Mouse (Mus musculus) urinary bladder, postnatal 4 days (tissue): Measurements from ENCODE around the gene Atf6b.

Source experiments
- DNase-seq, 2 experiments: peaks; one replicate each; pipeline ENCODE4 v3.0.0; 2021 to 2022; ENCODE audit warnings: low spot score in 2 of 2

The Atf6b gene

DNA sequence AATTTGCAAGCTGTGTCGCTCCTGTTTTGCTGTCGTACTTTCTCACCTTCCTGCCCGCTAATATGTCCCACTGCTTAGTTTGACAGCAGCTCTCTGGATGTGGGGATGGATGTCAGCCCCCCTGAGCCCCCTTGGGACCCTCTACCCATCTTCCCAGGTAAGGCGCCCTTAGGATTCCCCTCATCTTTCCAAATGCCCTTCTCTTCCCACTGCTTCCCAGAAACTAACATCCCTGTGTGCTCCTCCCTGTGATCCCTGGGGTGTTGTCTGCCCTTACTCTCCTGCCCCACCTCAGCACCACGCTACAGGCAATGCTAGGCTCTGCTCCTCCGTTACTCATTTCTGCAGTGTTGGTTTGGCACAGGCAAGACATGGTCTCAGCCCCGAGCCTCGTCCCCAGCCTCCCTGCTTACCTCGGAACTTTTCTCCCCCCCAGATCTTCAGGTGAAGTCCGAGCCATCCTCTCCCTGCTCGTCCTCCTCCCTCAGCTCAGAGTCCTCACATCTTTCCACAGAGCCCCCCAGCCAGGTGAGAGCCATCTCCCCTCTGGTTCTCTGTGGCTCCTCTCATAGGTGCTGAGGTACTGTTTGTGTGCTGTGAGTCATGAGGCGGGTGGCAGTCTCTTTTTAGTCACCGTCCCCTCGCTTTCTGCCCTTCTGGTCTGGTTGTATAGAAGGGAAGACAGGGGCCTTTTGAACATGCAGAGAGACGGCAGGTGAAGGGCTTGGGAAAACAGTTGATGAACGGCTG, 1.4 kb downstream of the Atf6b start:
- no peak for DNase-seq

DNA sequence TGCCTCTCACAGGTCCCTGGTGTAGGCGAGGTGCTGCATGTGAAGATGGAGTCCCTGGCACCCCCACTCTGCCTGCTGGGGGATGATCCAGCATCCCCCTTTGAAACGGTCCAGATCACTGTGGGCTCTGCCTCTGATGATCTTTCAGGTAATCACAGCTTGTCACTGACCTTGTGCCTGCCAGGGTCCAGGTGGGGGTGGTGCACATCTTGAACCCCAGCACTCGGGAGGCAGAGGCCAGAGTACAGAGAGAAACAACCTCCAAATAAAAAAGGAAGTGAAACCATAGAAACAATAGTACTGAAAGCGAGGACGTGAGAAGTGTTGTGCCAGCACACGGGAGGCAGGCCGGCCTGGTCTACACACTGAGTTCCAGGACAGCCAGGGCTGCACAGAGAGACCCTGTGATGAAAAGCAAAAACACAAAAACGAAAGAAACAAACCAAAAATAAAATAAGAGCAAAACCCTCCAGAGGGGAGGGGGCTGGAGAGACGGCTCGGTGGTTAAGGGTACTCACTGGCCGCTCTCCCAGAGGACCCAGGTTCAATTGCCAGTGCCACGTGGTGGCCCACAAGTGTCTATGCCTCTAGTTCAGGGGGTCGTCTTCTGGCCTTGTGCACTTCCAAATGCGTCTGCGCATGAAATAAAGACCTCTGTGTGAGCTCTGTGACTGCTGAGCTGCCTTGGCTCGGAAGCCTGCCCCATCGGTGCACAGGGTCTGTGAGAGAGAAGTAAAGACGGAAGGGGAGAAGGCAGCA, 2.3 kb downstream of the Atf6b start:
- no peak for DNase-seq

DNA sequence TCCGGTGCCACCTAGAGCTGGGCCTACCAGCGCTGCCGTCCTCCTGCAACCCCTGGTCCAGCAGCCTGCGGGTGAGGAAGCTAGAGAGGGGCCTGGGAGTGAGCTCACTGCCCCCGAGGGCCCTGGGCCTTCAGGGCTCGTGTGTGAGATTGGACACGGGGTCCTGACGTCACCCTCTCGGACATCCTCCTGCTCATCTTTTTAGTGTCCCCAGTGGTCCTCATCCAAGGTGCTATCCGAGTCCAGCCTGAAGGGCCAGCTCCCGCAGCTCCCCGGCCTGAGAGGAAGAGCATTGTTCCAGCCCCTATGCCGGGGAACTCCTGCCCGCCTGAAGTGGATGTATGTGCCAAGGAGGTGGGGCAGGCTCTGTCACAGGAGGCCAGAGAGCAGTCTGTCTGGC, 3.8 kb downstream of the Atf6b start:
- no peak for DNase-seq

DNA sequence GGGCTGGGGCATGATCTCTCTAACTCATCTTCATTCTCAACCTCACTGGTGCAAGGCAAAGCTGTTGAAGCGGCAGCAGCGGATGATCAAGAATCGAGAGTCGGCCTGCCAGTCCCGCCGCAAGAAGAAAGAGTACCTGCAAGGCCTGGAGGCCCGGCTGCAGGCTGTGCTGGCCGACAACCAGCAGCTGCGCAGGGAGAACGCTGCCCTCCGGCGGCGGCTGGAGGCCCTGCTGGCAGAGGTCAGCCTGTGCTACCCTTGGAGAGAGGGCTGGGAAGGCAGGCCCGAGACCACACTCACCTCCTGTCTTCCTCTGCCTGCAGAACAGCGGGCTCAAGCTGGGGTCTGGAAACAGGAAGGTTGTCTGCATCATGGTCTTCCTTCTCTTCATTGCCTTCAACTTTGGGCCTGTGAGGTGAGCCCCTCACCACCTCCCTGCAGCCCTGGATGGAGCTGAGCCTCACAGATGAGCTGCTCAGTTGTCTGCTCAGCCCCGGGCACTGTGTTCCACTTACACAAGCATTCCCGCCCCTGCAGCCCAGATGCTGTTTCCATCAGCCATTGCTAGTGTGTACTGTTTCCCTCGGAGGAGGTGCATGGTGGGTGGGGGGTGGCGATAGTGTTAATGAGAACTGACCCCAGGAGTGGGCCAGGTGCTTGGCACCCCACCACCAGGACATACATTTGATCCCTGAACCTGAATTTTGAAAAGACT, 4.7 kb downstream of the Atf6b start:
- DNase-seq, result no peak

- no peak for DNase-seq
These were observed 5.6 kb downstream of the Atf6b start for GRCm38 (mm10) chr17:34652546-34652945.

- no peak for DNase-seq
These were observed 6.0 kb downstream of the Atf6b start for GRCm38 (mm10) chr17:34652985-34653384.

DNA sequence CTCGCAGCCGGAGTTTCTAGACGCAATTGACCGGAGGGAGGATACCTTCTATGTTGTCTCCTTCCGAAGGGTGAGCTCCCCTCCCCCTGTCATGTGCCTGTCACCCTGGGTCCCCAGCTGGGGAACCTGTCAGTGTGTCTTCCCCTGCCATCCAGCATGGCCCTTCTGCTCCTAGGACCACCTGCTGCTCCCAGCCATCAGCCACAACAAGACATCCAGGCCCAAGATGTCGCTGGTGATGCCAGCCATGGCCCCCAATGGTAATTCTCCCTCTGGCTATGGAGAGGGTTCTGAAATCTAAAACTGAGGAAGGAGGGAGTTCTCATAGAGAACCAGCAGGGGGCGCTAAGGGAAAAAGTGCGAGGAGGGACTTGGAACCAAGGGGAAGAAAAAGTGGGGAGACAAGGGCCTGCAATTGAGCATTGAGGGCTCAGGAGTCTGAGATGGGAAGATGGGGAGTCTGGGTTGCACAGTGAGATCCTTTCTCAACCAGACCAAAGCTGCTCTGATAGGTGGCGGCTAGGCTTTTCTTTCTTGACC, 6.9 kb downstream of the Atf6b start:
- peak in 1 of 2 experiments; percentile 80 for DNase-seq

GRCm38 (mm10) chr17:34654392-34654791, 7.4 kb downstream of the Atf6b start:
- DNase-seq, result no peak

GRCm38 (mm10) chr17:34655160-34655559, 8.2 kb downstream of the Atf6b start:
- DNase-seq, result no peak

GRCm38 (mm10) chr17:34655581-34655991, 8.6 kb downstream of the Atf6b start:
- peak; percentile 89 to 90 for DNase-seq

GRCm38 (mm10) chr17:34656666-34657065, 9.7 kb downstream of the Atf6b start:
- DNase-seq, result no peak

DNA sequence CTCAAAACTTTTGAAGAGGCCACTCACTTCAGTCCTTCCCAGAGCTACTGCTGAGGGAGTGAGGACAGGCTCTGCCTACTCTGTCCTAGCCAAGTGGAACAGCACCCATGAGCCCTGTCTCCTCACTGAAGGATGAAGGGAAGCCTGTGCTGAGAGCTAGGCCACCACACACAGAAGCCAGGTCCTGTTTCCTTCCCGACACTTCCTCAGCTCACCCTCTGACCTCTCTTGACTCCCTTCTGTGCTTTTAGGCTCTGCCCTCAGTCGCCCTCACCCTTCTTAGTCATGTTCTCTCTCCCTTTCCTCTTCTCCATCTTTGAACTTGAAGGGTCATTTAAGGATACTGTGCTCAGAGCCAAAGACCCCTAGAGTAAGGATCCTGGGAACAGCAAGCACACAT, 10.3 kb downstream of the Atf6b start:
- DNase-seq, result no peak

- DNase-seq, result no peak
These were observed 11.2 kb downstream of the Atf6b start for GRCm38 (mm10) chr17:34658145-34658544.

DNA sequence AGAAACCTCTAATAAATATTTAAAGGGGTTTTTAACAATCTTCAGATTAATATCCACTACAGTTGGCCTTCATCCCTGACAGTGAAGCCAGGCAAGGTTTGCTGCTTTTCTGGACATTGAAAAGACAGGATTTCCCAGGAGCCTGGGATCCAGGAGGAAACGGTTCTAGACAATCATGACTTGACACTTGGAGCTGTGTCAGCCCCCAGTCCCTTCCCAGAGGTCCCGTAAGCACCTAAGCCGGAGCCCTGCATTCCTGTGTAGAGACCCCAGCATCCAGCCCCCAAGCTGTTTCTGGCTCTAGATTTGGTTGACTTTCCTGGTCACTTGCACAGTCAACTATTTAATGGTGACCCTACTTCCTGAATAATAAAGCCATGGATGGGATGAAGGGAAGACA, 11.6 kb downstream of the Atf6b start:
- no peak for DNase-seq

- DNase-seq, result no peak
These were observed 12.4 kb downstream of the Atf6b start for GRCm38 (mm10) chr17:34659181-34659896.

DNA sequence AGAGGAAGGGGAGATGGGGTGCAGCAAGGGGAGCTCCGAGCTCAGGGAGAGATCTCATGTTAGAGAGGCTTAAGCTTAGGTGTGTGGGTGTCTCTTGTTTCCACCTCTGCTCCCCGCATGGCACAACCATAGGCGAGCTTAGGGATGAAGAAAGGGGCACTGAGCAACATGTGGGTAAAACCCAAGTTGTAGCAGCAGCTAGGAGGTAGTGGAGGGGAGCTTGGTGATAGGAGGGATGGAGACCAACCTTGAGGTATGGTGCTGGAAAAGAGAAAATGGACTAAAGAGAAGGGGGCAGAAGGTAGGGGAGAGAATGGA, 12.9 kb downstream of the Atf6b start:
- DNase-seq, result no peak

- no peak for DNase-seq
These were observed 13.4 kb downstream of the Atf6b start for GRCm38 (mm10) chr17:34660259-34660820.

- no peak for DNase-seq
These were observed 14.2 kb downstream of the Atf6b start for GRCm38 (mm10) chr17:34661121-34661591.

- no peak for DNase-seq
These were observed 15.5 kb downstream of the Atf6b start for GRCm38 (mm10) chr17:34662468-34662867.

DNA sequence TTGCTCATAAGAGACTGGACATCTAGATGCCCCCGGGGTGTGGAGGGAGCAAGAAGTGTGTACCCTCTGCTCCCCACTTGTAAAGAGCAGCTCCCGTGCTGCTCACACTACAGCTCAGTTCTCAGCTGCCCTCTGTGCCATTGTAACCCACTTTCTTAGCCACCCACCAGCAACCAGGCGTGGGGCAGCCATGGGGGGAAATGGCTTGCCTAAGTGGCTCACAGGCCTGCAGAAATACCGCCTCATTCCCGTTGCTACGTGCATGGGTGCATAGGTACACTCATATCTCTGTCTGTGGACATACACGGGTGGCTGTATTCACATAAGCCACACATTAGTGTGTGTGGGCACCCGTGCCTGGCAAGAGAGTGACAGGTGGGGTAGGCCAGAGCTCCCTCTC, 16.0 kb downstream of the Atf6b start:
- no peak for DNase-seq

DNA sequence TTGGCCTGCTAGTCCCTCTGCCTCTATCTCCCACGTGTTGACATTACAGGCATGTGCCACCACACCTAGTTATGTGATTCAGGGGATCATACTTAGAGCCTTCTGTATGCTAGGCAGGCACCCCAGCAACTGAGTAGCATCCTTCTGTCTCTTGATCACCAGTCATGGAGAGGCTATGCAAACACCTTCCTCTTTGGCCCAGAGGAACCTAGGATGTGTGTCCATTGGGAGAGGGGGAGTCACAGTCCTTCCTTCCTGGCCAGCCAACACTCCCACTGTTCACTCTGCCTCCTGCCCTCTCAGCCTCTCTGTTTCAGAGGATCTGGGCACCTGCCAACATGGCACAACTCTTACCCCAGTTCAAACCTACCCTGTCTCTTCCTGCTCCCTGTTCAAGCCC, 16.6 kb downstream of the Atf6b start:
- no peak for DNase-seq
